Mouse (Mus musculus) testis, postnatal 14 days (tissue): ENCODE measurements around the gene C530008M17Rik.

ENCODE experiments used
- DNase-seq: peaks from one replicate; pipeline ENCODE4 v3.0.0; 2021; ENCODE audit warnings: low spot score

The C530008M17Rik gene

DNA sequence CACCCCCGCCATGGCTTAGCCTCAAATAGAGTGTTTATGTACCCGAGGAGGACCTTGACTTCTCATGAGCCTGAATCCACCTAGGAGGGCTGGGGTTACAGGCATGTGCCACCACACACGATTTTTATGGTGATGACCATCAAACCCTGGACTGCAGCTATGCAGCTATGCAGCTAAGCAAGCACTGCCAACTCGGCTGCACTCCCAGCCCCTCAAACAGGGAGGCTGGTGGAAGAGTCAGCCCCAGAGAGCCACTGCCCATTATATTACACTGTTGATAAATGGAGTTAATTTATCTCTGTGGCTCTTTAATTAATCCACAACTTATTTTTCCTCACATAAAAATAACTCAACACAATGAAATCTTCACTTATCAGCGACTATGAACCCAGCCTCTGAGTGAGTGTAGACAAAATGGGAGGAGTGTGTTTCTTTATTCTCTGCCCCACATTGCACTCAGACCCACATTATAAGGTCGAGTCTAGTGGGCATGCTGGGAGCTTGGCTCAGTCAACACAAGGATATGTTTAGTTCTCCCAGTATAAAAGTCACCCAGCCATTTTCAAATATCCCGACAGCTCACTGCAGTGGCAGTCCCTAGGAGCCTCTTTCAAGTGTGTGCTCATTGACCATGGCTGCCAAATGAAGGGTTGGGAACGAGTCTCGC, 117.3 kb downstream of the C530008M17Rik start:
- no peak for DNase-seq

DNA sequence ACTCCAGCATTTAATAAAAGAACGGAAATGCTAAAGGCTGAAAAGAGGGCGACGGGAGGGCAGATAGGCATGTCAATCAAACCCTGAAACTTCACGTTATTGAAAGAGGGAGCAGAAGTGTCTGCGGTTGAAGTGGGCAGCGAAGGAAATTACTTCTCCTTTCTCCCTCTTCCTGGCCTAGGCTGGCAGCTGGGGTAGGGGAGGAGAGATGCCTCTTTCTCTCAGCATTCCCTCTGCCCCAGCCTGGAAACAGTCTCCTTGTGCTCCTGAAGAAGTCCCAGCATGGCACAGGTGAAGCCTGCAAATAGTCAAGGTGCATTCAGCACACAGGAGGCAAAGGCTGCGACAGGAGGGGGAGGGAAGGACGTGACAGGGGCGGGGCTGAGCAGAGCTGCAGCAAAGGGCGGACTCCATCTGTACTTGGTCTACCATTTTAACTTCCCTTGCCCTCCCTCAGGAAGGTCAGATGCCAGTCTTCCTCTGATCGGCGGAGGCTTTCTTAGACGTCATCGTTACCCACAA, 122.8 kb downstream of the C530008M17Rik start:
- DNase-seq: no peak

DNA sequence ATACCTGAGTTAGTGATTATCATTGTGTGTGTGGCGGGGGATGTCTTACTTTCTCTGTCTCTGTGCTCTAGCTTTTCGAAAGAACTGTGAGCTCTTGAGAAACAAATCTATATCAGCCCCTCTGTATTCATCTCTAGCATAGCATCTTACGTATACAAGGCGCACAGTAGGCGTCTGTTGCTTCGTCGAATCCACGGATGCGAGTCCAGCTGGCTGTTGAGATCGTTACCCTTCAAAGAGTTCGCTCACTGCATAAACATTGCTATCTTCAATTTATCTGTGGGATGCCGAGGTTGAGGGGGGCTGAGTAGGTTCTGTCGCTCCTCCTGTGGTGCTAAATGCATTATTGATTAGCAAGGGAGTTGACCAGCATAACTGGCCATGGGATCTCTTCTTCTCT, 125.6 kb downstream of the C530008M17Rik start:
- no peak for DNase-seq

- no peak for DNase-seq
These were observed 126.2 kb downstream of the C530008M17Rik start for GRCm38 (mm10) chr5:76782414-76783103.

DNA sequence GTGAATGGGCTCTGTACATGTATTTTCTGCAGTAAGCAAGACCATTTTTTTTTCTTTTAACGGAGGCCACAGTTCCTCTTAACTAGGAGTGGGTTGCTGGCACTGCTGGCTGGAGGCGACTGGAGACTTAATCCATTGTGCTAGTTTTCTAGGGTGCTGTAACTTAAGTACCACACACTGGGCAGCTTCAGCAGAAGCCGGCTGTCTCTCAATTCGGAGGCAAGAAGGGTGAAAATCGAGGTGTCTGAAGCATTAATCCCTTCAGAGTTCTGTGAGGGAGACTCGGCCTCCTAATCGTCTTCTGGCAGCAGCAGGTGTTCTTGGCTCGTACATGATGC, 126.8 kb downstream of the C530008M17Rik start:
- no peak for DNase-seq

DNA sequence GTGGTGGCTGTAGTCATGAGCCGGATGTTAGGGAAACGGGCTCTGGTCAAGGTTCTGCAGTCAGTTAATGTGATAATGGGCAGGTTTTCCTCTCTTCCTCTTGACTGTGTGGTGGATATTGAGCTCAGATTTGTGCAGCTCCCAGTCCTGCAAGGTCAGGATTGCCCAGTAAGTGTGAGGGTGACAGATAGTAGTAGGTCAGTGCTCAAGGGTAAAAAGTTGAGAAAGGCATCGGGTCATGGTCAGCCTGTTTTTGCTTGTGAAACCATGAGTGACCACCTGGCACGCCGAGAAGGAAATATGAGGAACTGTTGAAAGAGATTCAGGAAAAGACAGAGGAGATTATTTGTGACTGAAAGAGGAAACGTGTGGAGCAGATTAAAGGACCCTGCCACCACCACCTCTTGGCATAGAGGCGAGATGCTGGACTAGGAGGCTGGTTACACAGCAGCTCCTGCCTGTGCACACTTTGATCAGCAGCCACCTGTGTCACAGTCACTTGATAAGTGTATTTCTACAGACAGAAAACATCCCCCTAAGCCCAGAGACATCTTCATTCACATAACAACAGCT, 127.9 kb downstream of the C530008M17Rik start:
- no peak for DNase-seq

GRCm38 (mm10) chr5:76785013-76785412, 128.7 kb downstream of the C530008M17Rik start:
- DNase-seq: no peak

- DNase-seq: no peak
These were observed 133.6 kb downstream of the C530008M17Rik start for GRCm38 (mm10) chr5:76789881-76790280.

- DNase-seq: no peak
These were observed 135.0 kb downstream of the C530008M17Rik start for GRCm38 (mm10) chr5:76791280-76791679.

GRCm38 (mm10) chr5:76792720-76793119, 136.4 kb downstream of the C530008M17Rik start:
- DNase-seq: no peak

DNA sequence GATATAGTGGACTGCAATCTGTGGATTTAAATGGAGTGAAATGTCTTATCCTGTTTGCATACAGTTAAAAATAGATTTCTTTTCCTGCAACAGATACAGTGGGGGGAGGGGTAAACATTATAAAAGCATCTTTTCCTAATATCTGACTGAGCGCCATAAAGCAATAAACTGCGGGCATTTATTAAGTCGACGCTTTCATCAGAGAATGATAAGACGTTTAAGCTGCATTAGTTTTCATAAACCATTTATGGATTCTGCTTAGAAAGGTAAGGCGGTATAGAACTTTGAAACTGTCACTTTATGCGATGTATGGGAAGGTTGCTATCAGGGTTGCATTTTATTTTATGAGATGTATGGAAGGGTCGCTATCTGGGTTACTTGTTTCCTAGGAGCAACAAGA, 141.7 kb downstream of the C530008M17Rik start:
- no peak for DNase-seq

DNA sequence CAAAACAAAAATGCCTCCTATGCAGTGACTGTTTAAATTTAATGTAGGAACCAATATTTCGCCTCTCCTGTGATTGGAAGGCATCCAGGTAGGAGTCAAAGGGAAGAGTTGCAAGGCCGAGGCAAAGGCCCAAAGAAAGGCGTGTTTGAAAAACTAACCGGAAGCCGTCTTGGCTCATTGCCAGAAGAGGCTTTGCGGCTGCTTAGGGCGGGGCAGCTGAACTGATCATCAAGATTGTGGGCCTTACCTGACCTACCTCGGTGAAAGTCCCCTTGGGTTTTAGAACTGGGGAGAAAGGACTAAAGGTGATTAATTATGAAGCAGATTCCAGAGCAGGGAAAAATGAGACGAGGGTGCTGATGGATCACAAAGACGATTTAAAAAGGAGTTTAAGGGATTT, 143.2 kb downstream of the C530008M17Rik start:
- DNase-seq: no peak

GRCm38 (mm10) chr5:76809031-76809430, 152.7 kb downstream of the C530008M17Rik start:
- no peak for DNase-seq

GRCm38 (mm10) chr5:76815035-76815434, 158.7 kb downstream of the C530008M17Rik start:
- DNase-seq: no peak

GRCm38 (mm10) chr5:76815786-76816455, 159.6 kb downstream of the C530008M17Rik start:
- no peak for DNase-seq

DNA sequence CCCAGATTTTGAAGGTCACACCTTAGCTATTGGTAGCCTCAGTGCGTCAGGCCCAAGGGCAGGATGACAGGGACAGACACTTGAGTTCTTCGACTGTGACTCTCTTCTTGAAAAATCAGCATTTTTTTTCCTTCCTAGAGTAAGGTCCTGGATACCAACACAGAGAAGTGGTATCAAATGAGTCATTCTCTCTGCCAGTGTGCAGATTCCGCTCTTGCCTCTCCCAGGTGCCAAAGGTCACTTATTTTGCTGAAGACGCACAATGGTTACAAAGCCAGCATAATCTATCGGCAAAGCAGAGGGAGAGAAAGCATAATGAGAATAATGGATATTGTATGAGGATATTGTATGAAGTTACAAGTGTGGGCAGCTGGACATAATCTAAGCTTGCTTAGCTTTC, 160.4 kb downstream of the C530008M17Rik start:
- no peak for DNase-seq

GRCm38 (mm10) chr5:76817678-76818077, 161.4 kb downstream of the C530008M17Rik start:
- no peak for DNase-seq

DNA sequence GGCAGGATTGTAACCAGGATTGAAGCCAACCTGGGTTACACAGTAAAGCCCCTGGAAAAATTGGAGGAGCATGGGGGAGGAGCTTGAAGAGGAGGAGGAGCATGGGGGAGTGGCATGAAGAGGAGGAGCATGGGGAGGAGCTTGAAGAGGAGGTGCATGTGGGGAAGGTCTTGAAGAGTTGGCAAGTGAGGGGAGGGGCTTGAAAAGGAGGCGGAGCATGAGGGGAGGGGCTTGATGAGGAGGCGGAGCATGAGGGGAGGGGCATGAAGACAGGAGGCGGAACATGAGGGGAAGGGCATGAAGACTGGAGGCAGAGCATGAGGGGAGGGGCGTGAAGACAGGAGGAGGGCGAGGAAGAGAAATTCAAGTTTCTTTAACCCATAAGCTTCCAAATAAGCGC, 162.5 kb downstream of the C530008M17Rik start:
- DNase-seq: peak; percentile 55

DNA sequence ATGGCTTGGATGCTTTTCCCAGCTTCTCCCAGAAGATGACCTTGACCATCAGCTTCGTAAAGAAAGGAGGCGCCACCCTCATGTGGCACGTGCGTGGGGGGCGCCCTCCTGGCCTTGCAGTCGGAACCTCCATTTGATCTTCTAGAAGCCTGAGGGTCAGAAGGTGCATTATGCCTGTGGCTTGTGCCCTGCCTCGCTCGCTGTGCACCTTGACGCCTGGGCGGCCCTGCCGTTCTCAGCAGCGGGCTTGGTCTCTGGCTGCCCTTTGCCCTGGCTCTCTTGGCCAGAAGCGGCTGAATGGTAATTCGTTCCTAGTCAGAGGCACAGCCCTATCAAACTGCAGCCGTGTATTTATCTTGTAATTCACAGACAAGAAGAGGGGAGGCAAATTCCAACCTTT, 165.8 kb downstream of the C530008M17Rik start:
- no peak for DNase-seq

DNA sequence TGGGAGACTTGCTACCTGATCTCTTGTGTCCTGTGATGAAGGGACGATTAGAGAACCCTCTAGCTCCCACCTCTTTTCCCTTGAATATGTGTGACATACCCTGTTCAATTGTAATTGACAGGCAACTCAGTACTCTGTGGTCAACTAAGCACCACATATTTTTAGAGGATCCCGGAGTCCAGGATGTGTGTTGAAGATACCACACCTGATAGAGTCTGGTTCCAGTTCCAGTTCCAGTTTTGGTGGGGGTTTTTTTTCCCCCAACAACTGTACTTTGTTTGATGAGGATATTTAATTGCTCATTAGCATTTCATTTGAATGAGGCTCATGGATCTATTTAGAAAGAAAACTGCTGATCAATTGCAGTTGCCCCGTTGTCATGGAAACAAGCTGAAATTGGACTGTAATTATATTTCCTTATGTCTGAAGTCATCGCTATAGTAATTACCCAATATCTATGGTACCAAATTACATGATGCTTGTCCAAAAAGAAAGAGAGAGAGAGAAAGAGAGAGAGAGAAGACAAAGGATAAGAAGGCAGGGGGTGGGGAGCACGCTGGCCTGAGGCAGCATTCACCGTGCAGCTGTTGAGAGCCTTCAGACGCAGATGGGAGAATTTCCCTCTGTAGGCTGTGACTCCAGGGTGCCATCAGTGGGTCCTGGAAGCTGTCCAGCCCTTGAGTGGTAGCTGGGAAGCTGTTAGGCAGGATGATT, 172.4 kb downstream of the C530008M17Rik start:
- DNase-seq: no peak

DNA sequence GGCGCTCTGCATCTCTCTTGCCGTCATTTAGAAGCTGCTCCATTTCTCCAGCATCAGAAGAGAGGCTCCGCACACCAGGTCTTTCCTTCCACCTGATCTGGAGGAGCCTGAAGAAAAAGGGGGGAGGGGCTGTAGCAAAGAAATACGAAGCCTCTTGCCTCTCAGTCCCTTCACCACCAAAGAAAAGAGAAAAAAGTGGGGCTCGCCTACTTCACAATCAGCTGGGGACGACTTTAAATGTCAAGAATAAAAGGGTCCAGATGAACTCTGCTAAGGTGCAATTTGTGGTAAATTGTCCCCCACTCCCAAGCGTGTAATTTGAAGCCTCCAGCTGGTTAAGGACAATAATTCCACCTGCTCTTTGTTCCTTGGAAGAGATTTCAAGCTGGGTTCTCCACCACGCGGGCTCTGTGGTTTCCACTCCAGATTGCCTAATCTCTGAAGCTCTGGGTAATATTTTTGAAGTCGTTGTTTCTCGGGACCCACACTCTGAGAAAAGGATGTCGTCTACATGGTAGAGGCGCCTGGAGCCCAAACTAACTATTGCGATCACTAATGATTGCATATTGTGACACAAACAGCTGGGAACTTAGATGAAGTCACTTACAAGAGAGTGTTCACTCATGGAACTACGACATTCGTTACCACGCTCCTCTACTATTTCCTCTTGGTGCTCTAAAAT, 176.4 kb downstream of the C530008M17Rik start:
- DNase-seq: no peak

DNA sequence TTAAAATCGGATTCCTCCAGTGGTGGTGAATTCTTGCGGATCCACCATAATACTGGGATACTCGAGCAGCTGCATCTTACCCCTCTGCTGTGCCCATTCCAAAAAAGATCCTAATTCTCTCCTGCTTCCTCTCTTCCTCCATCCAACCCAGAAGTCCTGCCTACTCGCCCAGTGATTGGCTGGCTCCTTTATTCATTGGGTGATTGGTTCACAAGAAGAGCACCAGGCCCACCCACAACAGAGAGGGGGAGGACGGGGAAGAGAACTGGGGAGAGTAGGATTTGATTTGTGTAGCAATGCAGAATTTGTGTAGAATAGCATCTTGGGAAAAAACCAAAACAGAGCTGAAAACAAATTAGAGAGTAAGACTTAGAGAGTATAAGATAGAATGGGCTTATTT, 180.7 kb downstream of the C530008M17Rik start:
- DNase-seq: no peak
